Mouse (Mus musculus): Measurements from ENCODE around the gene Scyl1. TPM values are rescaled to one million over a fixed set of nuclear protein-coding genes. Genes with fewer than 3 reads are reported as not detected.

The Scyl1 gene
- total and polyA plus RNA-seq, 2 experiments = 28.9 to 46.6 TPM

- Histone ChIP-seq H3K79me2 (ENCODE audit: control insufficient read depth, insufficient read depth, low read length) (no peaks in the 10 kb centered on the region; the same call in 1 of the 2 replicates), H3K27ac (replicated peaks; ENCODE audit: insufficient read depth, low read depth, low read length) (no peak overlapping the region), H3K4me1 (ENCODE audit: control insufficient read depth, insufficient read depth, low read length) (peaks cover 15% of the 10 kb centered on the region), H3K9ac (ENCODE audit: low read depth, low read length) (no peak overlapping the region), H3K36me3 (ENCODE audit: control insufficient read depth, insufficient read depth, low read length) (no peaks in the 10 kb centered on the region), H3K27me3 (ENCODE audit: control insufficient read depth, insufficient read depth, low read length) (no peaks in the 10 kb centered on the region), H3K4me3 (ENCODE audit: insufficient read depth, low read depth, low read length) (no peak overlapping the region)
- WGBS = 82% methylated on average over 29 of the region's 29 CpGs
- TF ChIP-seq CTCF (IDR thresholded peaks at IDR 0.05; ENCODE audit: low read depth, low read length) = no peak
- no peak for TF ChIP-seq POLR2A (IDR thresholded peaks at IDR 0.05; ENCODE audit: extremely low read depth, insufficient read depth, low read length)
- no peak for DNase-seq (ENCODE audit: extremely low read depth, low read depth, low spot score)
Observed at GRCm38 (mm10) chr19:5730314-5731186, 40.7 kb downstream of the Scyl1 start.

GRCm38 (mm10) chr19:5729444-5729815 is 41.8 kb downstream of the Scyl1 start, which contains the start of gene Fam89b:
Gene Fam89b (minus strand): TSS chr19:5729653.
- Histone ChIP-seq H3K27me3 (ENCODE audit: control insufficient read depth, insufficient read depth, low read length) (no peaks in the 10 kb centered on the region), H3K9ac (ENCODE audit: low read depth, low read length) (peak within 1 kb of the TSS; percentile 89), H3K4me1 (ENCODE audit: control insufficient read depth, insufficient read depth, low read length) (peaks cover 18% of the 10 kb centered on the region), H3K79me2 (ENCODE audit: control insufficient read depth, insufficient read depth, low read length) (no peaks in the 10 kb centered on the region; the same call in 1 of the 2 replicates), H3K36me3 (ENCODE audit: control insufficient read depth, insufficient read depth, low read length) (no peaks in the 10 kb centered on the region), H3K27ac (replicated peaks; ENCODE audit: insufficient read depth, low read depth, low read length) (peak within 1 kb of the TSS; percentile 66), H3K4me3 (ENCODE audit: insufficient read depth, low read depth, low read length) (peak within 1 kb of the TSS; percentile 88)
- TF ChIP-seq CTCF (IDR thresholded peaks at IDR 0.05; ENCODE audit: low read depth, low read length) = no peak
- peak; percentile 76 for TF ChIP-seq POLR2A (IDR thresholded peaks at IDR 0.05; ENCODE audit: extremely low read depth, insufficient read depth, low read length)
- DNase-seq (ENCODE audit: extremely low read depth, low read depth, low spot score) = peak; percentile 66
- under 1% methylated on average over 37 of the region's 37 CpGs for WGBS

- H3K36me3 ChIP-seq (ENCODE audit: control insufficient read depth, insufficient read depth, low read length) = no peaks in the 10 kb centered on the region
- 4% methylated on average over 37 of the region's 37 CpGs for WGBS
- peak overlapping the region; percentile 88 for H3K4me3 ChIP-seq (ENCODE audit: insufficient read depth, low read depth, low read length)
- TF ChIP-seq CTCF (IDR thresholded peaks at IDR 0.05; ENCODE audit: low read depth, low read length) = no peak
- TF ChIP-seq POLR2A (IDR thresholded peaks at IDR 0.05; ENCODE audit: extremely low read depth, insufficient read depth, low read length) = no peak
- peaks cover 21% of the 10 kb centered on the region for H3K4me1 ChIP-seq (ENCODE audit: control insufficient read depth, insufficient read depth, low read length)
- no peaks in the 10 kb centered on the region; the same call in 1 of the 2 replicates for H3K79me2 ChIP-seq (ENCODE audit: control insufficient read depth, insufficient read depth, low read length)
- H3K9ac ChIP-seq (ENCODE audit: low read depth, low read length) = peak overlapping the region; percentile 89
- DNase-seq (ENCODE audit: extremely low read depth, low read depth, low spot score) = peak; percentile 61
- no peaks in the 10 kb centered on the region for H3K27me3 ChIP-seq (ENCODE audit: control insufficient read depth, insufficient read depth, low read length)
- H3K27ac ChIP-seq (replicated peaks; ENCODE audit: insufficient read depth, low read depth, low read length) = peak overlapping the region; percentile 66
Observed at GRCm38 (mm10) chr19:5728631-5729443, 42.4 kb downstream of the Scyl1 start.

GRCm38 (mm10) chr19:5727701-5728100 is 43.5 kb downstream of the Scyl1 start:
- peak; percentile 51 for DNase-seq (ENCODE audit: extremely low read depth, low read depth, low spot score)
- WGBS = 8% methylated on average over 14 of the region's 14 CpGs
- peaks cover 21% of the 10 kb centered on the region for H3K4me1 ChIP-seq (ENCODE audit: control insufficient read depth, insufficient read depth, low read length)
- H3K27me3 ChIP-seq (ENCODE audit: control insufficient read depth, insufficient read depth, low read length) = no peaks in the 10 kb centered on the region
- no peaks in the 10 kb centered on the region for H3K36me3 ChIP-seq (ENCODE audit: control insufficient read depth, insufficient read depth, low read length)
- peak; percentile 97 for TF ChIP-seq CTCF (IDR thresholded peaks at IDR 0.05; ENCODE audit: low read depth, low read length)
- no peak for TF ChIP-seq POLR2A (IDR thresholded peaks at IDR 0.05; ENCODE audit: extremely low read depth, insufficient read depth, low read length)
- H3K79me2 ChIP-seq (ENCODE audit: control insufficient read depth, insufficient read depth, low read length) = no peaks in the 10 kb centered on the region; the same call in 1 of the 2 replicates
- 0 out of 2 replicates have a peak overlapping the region, but pooled peaks have one; percentile 10 for H3K27ac ChIP-seq (replicated peaks; ENCODE audit: insufficient read depth, low read depth, low read length)
- peak overlapping the region; percentile 0 for H3K4me3 ChIP-seq (ENCODE audit: insufficient read depth, low read depth, low read length)
- H3K9ac ChIP-seq (ENCODE audit: low read depth, low read length) = no peak overlapping the region

- Histone ChIP-seq H3K27ac (replicated peaks; ENCODE audit: insufficient read depth, low read depth, low read length) (0 out of 2 replicates have a peak overlapping the region, but pooled peaks have one; percentile 10), H3K4me3 (ENCODE audit: insufficient read depth, low read depth, low read length) (peak overlapping the region; percentile 17; the same call in 1 of the 2 replicates), H3K79me2 (ENCODE audit: control insufficient read depth, insufficient read depth, low read length) (no peaks in the 10 kb centered on the region; the same call in 1 of the 2 replicates), H3K4me1 (ENCODE audit: control insufficient read depth, insufficient read depth, low read length) (peaks cover 21% of the 10 kb centered on the region), H3K27me3 (ENCODE audit: control insufficient read depth, insufficient read depth, low read length) (no peaks in the 10 kb centered on the region), H3K36me3 (ENCODE audit: control insufficient read depth, insufficient read depth, low read length) (no peaks in the 10 kb centered on the region), H3K9ac (ENCODE audit: low read depth, low read length) (0 out of 2 replicates have a peak overlapping the region, but pooled peaks have one; percentile 2)
- TF ChIP-seq CTCF (IDR thresholded peaks at IDR 0.05; ENCODE audit: low read depth, low read length) = no peak
- no peak for TF ChIP-seq POLR2A (IDR thresholded peaks at IDR 0.05; ENCODE audit: extremely low read depth, insufficient read depth, low read length)
- 69% methylated on average over 15 of the region's 15 CpGs for WGBS
- DNase-seq (ENCODE audit: extremely low read depth, low read depth, low spot score) = no peak
Observed at GRCm38 (mm10) chr19:5726961-5727578, 44.1 kb downstream of the Scyl1 start.
